Mouse (Mus musculus): ENCODE measurements around the gene Rpl36a-ps1.
"Not testable (repeated sequence)": the region's sequence is repeated elsewhere in the genome, so short reads cannot be mapped to it uniquely, and the experiment has no call there.

Gene Rpl36a-ps1

GRCm38 (mm10) chr14:98994218-98994617, at the start of gene Rpl36a-ps1:
Gene Rpl36a-ps1, minus strand, starts transcription at chr14:98994318.
- no peak for DNase-seq

DNA sequence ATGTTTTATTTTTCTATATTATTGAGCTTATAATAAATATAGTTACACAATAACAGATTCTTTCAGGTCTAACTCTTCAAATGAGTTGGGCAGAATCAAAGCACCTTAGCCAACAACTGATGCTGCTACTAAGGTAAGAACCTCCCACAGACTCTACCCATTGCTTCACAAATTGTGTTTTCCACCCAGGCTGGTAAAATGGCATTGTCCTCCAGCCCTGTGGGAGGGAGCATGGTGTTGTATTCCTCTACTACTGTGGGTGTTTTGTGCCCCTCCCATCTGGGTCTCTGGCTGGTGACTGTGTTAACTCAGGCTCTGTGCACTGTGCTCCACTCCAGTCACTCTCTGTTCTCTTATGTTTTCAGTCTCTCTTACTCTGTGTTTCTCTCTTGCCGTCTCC, 49.4 kb upstream of the Rpl36a-ps1 start:
- DNase-seq = no peak

DNA sequence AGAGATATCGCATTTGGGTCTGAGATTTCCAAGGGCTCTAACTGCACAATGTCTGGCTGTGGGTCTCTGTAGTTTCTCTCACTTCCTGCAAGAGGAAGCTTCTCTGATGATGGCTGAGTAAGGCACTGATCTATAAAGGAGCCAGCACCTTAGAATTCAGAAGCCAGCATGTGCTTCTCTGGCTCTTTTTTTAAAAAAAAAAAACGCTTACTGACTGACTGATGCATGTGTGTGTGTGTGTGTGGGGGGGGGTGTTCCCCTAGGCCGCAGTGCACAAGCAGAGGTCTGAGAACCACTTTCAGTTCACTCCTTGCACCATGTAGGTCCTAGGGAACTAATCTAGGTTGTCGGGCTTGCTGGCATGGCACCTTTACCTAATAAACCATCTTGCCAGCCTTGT, 47.3 kb upstream of the Rpl36a-ps1 start:
- DNase-seq = no peak

DNA sequence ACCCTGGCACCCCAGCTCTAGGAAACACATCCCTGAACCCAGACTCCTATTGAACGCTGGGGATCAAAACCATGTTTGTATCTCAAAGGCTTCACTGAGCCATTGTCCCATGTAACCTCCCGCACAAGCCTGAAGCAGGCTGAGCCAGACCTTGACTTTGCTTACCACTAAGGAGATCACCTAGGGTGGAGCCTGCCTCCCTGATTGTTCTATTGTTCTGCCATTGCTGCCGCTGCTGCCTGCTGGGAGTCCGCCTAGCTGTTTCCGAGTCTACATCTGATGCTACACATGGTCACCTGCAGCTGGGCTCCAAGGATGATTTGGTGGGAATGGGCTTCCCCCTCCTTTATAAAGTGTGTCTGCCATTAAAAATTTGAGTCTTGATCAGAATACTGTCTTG, 45.2 kb upstream of the Rpl36a-ps1 start:
- DNase-seq = not testable (repeated sequence)

GRCm38 (mm10) chr14:99037703-99038102, 43.6 kb upstream of the Rpl36a-ps1 start:
- no peak for DNase-seq

DNA sequence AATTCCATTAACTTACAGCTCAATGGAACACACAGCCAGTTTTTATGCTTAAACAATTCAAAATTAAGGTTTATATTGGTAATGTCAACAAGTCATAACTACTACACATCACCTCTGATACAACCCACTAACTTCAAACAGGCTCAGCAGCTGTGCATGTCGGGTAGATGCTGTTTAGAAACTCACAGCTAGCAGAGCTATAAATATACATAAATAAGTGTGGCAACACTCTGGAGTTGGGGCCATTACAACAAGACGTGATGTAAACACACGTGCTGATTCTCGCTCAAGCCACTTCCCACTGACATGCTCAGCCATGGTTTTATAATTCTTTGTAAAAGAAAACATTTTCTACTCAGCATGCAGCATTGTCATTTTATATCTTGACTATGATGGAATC, 41.9 kb upstream of the Rpl36a-ps1 start:
- no peak for DNase-seq

- DNase-seq = not testable (repeated sequence)
Observed at GRCm38 (mm10) chr14:99034851-99035250, 40.7 kb upstream of the Rpl36a-ps1 start.

DNA sequence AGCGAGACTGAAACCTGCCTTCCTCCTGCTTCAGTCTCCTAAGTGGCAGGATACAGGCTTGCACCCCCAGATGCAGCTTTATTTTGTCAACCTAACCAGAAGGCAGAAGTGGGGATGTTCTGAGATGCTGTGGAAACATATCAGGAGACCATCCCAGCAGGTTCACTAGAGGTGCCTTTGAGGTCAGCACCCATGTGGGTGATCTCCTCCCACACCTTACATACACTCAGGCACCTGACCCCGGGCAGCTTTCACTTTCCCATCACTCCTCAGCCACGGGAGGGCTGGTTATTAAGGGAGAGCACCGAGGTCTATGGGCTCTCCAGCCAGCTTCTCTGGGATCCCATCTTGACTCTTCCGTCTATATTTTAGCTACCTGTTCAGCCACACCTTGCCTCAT, 38.5 kb upstream of the Rpl36a-ps1 start:
- DNase-seq = no peak

DNA sequence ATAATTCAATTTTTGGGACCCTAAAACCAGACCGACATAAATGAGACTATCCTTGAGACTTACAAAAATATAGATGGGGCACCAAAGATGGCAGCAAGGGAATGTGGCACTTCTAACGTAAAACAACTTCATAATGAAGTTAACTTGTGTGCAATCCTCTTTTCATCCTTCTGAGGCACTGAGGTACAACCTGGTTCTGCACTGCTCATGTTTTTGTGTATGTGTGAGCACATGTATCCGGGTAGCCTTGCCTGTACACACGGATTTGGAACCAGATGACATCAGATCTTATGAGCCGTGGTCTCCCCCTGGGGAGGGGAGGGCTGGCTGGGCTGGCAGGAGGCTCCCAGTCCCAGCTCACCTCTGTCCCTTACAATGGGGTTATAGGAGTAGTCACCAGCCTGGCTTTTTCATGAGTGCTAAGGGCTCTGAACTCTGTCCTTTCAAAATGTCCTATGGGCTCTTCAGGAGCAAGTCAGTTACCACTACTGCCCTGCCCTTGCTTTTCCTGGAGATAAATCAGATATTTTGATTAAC, 37.3 kb upstream of the Rpl36a-ps1 start:
- DNase-seq = no peak

- DNase-seq = no peak
Observed at GRCm38 (mm10) chr14:99029987-99030386, 35.9 kb upstream of the Rpl36a-ps1 start.

DNA sequence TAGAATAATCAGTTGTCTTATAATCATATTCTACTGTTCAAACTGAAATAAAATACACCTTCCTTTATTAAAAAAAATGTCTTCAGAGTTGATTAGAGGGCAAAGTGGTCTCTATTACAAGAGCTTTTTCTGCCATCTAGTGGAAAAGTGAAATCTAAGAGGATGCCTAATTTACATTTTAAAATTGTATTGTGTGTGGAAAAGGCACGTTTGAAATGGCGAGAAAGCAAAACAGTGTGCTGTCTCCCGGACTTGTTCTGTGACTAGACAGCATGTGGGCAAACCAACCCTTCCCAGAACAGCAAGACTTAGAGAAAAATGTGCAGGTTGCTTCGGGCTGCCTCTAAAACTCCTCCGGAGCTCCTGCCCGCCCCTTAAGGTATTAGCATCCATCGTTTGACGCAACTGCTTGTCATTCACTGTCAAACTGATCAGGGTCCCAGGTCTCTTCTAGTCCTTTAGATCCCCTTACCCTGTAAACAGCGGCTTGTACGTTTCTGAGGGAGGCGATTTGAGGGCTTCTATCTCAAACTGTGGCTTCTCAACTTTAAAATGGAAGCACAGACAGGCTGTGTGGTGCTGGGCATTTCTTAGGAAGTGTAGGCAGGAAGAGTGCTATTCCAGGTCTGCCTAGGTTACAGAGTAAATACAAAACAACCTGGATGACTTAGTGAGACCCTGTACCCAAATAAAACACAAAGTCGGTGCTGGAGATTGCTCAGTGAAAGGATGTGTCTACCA, 28.4 kb upstream of the Rpl36a-ps1 start:
- DNase-seq = peak; percentile 46

DNA sequence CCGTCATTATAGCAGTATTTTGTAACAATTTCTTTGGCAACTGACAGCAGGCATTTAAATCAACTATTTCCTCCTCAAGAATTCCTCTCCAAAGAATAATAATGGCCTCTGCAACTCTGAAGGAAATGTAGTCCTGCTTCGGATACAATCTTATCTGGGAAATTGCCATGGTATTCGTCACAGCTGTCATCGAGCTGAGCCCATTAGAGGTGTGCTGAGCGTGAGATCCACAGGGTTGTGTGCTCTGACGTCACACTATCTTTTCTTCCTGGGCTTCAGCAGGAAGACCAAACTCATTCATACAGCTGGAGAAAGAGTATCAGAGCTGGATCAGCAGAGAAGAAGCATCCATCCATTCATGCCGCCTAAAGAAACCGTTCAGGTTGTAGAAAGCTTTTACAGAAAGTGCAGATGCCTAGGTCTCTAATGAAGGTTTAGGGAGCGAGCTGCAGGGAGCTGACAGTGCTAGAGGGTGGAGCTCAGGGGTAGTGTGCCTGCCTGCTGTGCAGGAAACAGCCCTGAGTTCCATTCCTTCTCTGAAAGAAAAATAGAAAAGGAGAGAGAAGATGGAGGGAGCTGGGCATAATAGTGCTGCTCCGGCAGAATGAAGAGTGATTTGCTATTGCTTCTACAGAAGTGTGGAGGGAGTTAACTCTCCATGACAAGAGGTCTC, 25.2 kb upstream of the Rpl36a-ps1 start:
- peak; percentile 27 for DNase-seq

GRCm38 (mm10) chr14:99018691-99019090, 24.6 kb upstream of the Rpl36a-ps1 start:
- no peak for DNase-seq

GRCm38 (mm10) chr14:99010920-99011313, 16.8 kb upstream of the Rpl36a-ps1 start:
- DNase-seq = no peak

- DNase-seq = no peak
Observed at GRCm38 (mm10) chr14:99010224-99010919, 16.3 kb upstream of the Rpl36a-ps1 start.

GRCm38 (mm10) chr14:98992482-98992881, 1.6 kb downstream of the Rpl36a-ps1 start:
- no peak for DNase-seq

DNA sequence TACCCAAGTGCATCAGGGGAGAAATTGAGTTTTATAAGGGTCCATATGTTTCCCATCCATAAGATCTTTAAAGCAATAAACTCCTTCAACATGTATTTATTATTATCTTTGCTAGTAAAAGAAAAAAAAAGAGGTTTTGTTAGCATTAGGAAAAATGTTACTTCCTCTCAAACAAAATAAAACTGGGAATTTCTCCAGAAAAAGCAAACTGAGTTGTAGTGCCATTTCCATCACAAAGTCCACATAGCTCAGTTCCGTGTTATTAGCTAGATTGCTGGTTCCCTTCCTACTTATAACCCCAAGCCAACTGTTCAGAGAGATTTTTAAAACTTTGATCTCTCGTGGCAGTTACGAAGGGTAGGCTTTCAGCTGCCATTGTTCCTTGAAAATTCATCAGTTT, 3.5 kb downstream of the Rpl36a-ps1 start:
- DNase-seq = no peak

GRCm38 (mm10) chr14:98989818-98990217, 4.3 kb downstream of the Rpl36a-ps1 start:
- no peak for DNase-seq

DNA sequence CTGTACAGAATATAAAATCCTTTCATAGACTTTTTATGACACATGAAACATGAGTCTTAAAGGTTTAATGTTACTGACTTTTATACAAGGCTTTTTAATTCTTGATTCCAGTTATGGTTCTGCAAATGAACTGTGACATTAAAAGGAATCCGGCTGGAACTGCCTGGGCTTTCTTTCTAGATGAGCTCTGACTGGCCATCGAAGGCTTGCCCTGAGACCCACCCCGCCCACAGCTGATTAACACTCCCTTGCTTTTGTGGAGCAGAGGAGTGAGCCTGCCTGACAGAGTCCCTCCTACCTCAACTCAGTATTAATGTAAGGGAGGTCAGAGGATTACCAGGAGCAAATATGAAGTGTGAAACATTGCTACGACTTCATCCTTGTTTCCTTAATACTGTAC, 22.2 kb downstream of the Rpl36a-ps1 start:
- DNase-seq = peak; percentile 54

DNA sequence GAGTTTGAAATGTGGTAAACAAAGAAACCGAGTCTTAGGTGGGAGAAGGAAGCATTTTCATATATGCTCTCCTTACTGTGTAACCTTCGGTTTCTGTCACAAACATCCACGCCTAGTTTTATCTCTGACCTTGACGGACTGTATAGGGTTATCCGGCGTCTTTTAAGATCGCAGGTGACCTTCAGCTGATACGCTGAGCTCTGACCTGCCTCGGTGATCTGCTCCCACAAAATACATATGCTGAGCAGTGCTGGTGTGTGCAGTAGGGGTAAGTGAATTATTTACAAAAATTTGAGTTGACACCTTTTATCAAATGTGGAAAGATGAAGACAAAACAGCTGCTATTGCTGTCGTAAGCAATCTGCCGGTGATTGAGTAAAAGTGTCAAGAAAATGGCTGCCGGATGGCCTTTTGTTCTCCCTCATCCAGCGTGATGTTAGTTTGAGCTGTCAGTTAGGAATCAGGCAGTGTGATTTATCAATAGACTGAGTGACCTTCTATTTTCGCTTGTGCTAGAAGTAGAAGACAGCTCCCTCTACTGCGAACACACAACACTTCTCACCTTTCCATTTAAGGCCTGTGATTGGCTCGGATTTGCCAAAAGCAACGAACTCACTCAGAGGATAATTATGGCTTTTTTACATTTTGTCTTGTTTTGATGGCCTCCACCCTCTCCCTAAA, 35.0 kb downstream of the Rpl36a-ps1 start:
- DNase-seq = peak; percentile 37

- no peak for DNase-seq
Observed at GRCm38 (mm10) chr14:98956788-98957187, 37.3 kb downstream of the Rpl36a-ps1 start.

- no peak for DNase-seq
Observed at GRCm38 (mm10) chr14:98952441-98952840, 41.7 kb downstream of the Rpl36a-ps1 start.

Data from embryo, embryonic 11 days (tissue).